ENCODE assay signal across 11 mouse cellular contexts in genomic region chr17:52220422-52220821, GRCm38 (mm10).
"Had no signal": no experiment of that assay in that cellular context is flagged by ENCODE, and none has a peak within 500 bp of the region (broad histone marks: within the 10 kb centered on the region; RNA-seq: fewer than 3 reads in every experiment).

No protein-coding gene starts in this region.

- ATAC-seq: intestine, postnatal 0 days; liver, postnatal 0 days; lung, postnatal 0 days; midbrain, embryonic 15.5 days had no signal

- DNase-seq: kidney, adult 8-10 months; kidney, postnatal 10 days; kidney, postnatal 36 days; left cerebral cortex, postnatal 4 days; liver, postnatal 0 days; lung, embryonic 14.5 days; right cerebral cortex, postnatal 25 days; spleen, adult 18-20 months had no signal
